Mouse (Mus musculus) MEL-GATA-1-ER (cell line): Measurements from ENCODE around the gene Tead3.

ENCODE experiments used
- DNase-seq: peaks from one replicate; pipeline ENCODE4 v3.0.0-alpha.2; 2012; ENCODE audit warnings: low read depth; ENCODE audit errors: extremely low read depth

Tead3 gene

GRCm38 (mm10) chr17:28350466-28351352 is at the start of gene Tead3:
Gene Tead3, minus strand, starts transcription at chr17:28350817.
- DNase-seq, result no peak

GRCm38 (mm10) chr17:28394994-28395393 is 44.4 kb upstream of the Tead3 start:
- DNase-seq, result peak; percentile 13

- no peak for DNase-seq
Measured at GRCm38 (mm10) chr17:28394051-28394765, 43.6 kb upstream of the Tead3 start.

GRCm38 (mm10) chr17:28391568-28392432 is 41.2 kb upstream of the Tead3 start:
- DNase-seq, result no peak

GRCm38 (mm10) chr17:28388534-28388933 is 37.9 kb upstream of the Tead3 start:
- no peak for DNase-seq

- no peak for DNase-seq
Measured at GRCm38 (mm10) chr17:28386150-28386905, 35.7 kb upstream of the Tead3 start.

- peak; percentile 63 for DNase-seq
Measured at GRCm38 (mm10) chr17:28384298-28384697, 33.7 kb upstream of the Tead3 start.

- no peak for DNase-seq
Measured at GRCm38 (mm10) chr17:28380255-28380654, 29.6 kb upstream of the Tead3 start.

GRCm38 (mm10) chr17:28375592-28376061 is 25.0 kb upstream of the Tead3 start:
- peak; percentile 64 for DNase-seq

- DNase-seq, result no peak
Measured at GRCm38 (mm10) chr17:28374494-28374893, 23.9 kb upstream of the Tead3 start.

- DNase-seq, result no peak
Measured at GRCm38 (mm10) chr17:28373821-28374220, 23.2 kb upstream of the Tead3 start.

- no peak for DNase-seq
Measured at GRCm38 (mm10) chr17:28371941-28372340, 21.3 kb upstream of the Tead3 start.

- DNase-seq, result no peak
Measured at GRCm38 (mm10) chr17:28371286-28371685, 20.7 kb upstream of the Tead3 start.

GRCm38 (mm10) chr17:28369056-28369455 is 18.4 kb upstream of the Tead3 start:
- no peak for DNase-seq

GRCm38 (mm10) chr17:28368449-28368848 is 17.8 kb upstream of the Tead3 start:
- DNase-seq, result no peak

- no peak for DNase-seq
Measured at GRCm38 (mm10) chr17:28365122-28365521, 14.5 kb upstream of the Tead3 start, which contains the start of gene Tulp1. Gene Tulp1, minus strand, starts transcription at chr17:28365222.

- DNase-seq, result no peak
Measured at GRCm38 (mm10) chr17:28363507-28363906, 12.9 kb upstream of the Tead3 start.

GRCm38 (mm10) chr17:28362653-28363292 is 12.2 kb upstream of the Tead3 start:
- DNase-seq, result no peak

GRCm38 (mm10) chr17:28361921-28362652 is 11.5 kb upstream of the Tead3 start:
- no peak for DNase-seq
